Mouse (Mus musculus) myocyte (in vitro differentiated cells): Measurements from ENCODE around the gene Slc10a6.

Experiments
- CEBPB ChIP-seq: IDR thresholded peaks from 2 replicates; pipeline ENCODE4 v1.6.1; 2011; ENCODE audit warnings: mild to moderate bottlenecking, moderate library complexity; ENCODE audit not compliant: poor library complexity, insufficient read depth, severe bottlenecking
- MYOD1 ChIP-seq, 3 experiments: IDR thresholded peaks; one replicate each; pipeline ENCODE4 v1.6.1; 2011; ENCODE audit warnings: control low read depth in 2 of 3, low read depth in 2 of 3, mild to moderate bottlenecking in 2 of 3, moderate library complexity in 1 of 3; ENCODE audit not compliant: insufficient read length in 2 of 3, control insufficient read depth in 1 of 3
- POLR2A ChIP-seq: IDR thresholded peaks from one replicate; pipeline ENCODE4 v1.6.1; 2011; ENCODE audit warnings: low read depth, mild to moderate bottlenecking, control low read depth, moderate library complexity; ENCODE audit not compliant: insufficient read length

DNA sequence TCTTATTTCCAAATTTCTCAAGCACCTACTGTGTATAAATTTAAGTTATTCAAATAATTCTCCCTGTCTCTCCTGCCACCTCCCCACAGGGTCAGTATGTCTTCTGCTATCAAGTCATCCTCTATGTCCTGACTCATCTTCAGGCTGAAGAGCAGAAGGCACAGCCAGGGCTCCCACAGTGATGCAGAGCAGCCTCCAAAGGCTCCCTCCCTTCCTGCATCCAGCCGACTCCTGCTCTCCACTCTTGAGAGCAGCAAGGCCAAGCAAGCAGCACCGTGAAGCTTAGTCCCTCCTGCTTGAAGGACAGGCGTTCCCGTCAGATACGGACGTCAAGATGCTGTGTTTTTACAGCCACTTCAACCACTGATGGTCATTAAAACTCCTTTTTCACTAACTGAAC, 31.6 kb downstream of the Slc10a6 start:
- no peak for TF ChIP-seq POLR2A
- no peak for TF ChIP-seq MYOD1 (IDR thresholded peaks at IDR 0.05; ENCODE audit: control insufficient read depth in 1 of 3, insufficient read length in 2 of 3, low read depth in 2 of 3)
- no peak for TF ChIP-seq CEBPB
